Mouse (Mus musculus): Measurements from ENCODE around the gene Gm12794. TPM values are rescaled to one million over a fixed set of nuclear protein-coding genes. Genes with fewer than 3 reads are reported as not detected.
"Not testable (repeated sequence)": the region's sequence is repeated elsewhere in the genome, so short reads cannot be mapped to it uniquely, and the experiment has no call there.

Gm12794 gene
- total RNA-seq (2021) = not detected
- long read RNA-seq, experiment 1 = 0 reads
- long read RNA-seq, experiment 2 = 0 reads

GRCm38 (mm10) chr4:101940107-101940506, at the start of gene Gm12794:
Gm12794 (plus strand) TSS chr4:101940407.
- DNase-seq (ENCODE audit: low spot score in 2 of 2); intact Hi-C loops (cut with DNase I): not testable (repeated sequence)

GRCm38 (mm10) chr4:101893656-101894420, 46.4 kb upstream of the Gm12794 start, which contains the start of gene C130073F10Rik:
C130073F10Rik (minus strand) TSS chr4:101893789.
- no peak for DNase-seq (ENCODE audit: low spot score in 2 of 2)
- intact Hi-C loops (cut with DNase I) = no loop called here

GRCm38 (mm10) chr4:101908821-101909220, 31.4 kb upstream of the Gm12794 start, which contains the start of gene Gm12800:
Gm12800 (plus strand) TSS chr4:101909121.
- intact Hi-C loops (cut with DNase I); DNase-seq (ENCODE audit: low spot score in 2 of 2): not testable (repeated sequence)

GRCm38 (mm10) chr4:101980949-101981348, 40.7 kb downstream of the Gm12794 start, which contains the start of gene Gm12790:
Gm12790 (minus strand) TSS chr4:101981049.
- DNase-seq (ENCODE audit: low spot score in 2 of 2); intact Hi-C loops (cut with DNase I): not testable (repeated sequence)

GRCm38 (mm10) chr4:101985678-101986077, 45.5 kb downstream of the Gm12794 start:
- intact Hi-C loops (cut with DNase I) = no loop called here
- no peak for DNase-seq (ENCODE audit: low spot score in 2 of 2)

GRCm38 (mm10) chr4:101986326-101986725, 46.1 kb downstream of the Gm12794 start, which contains the start of gene Gm12789:
Gm12789 (plus strand) TSS chr4:101986626.
- intact Hi-C loops (cut with DNase I); DNase-seq (ENCODE audit: low spot score in 2 of 2): not testable (repeated sequence)

Other genes with a start within 250 kb of the Gm12794 start
- gene Lepr, start 223.0 kb upstream of the Gm12794 start, total RNA-seq (2021) = 1 to 10 TPM; 4.3 to 4.6 TPM
- gene B020004J07Rik, start 96.4 kb upstream of the Gm12794 start, total RNA-seq (2021) = not detected
- gene C130073F10Rik, start 46.6 kb upstream of the Gm12794 start, total RNA-seq (2021) = not detected
- not detected for gene Gm12800, start 31.3 kb upstream of the Gm12794 start, total RNA-seq (2021)
- gene Gm12790, start 40.6 kb downstream of the Gm12794 start, total RNA-seq (2021) = not detected
- gene Gm12789, start 46.2 kb downstream of the Gm12794 start, total RNA-seq (2021) = not detected
- gene Pde4b, start 147.1 kb downstream of the Gm12794 start, total RNA-seq (2021) = 100 to 1,000 TPM; 101 to 102 TPM